Mouse (Mus musculus) heart, embryonic 12.5 days (tissue): ENCODE results near the gene Galnt11. TPM values are rescaled to one million over a fixed set of nuclear protein-coding genes. Genes with fewer than 3 reads are reported as not detected.

Experiments
- ATAC-seq: fragments of 200-750 bp; cut with Nextera tagmentation; 2 replicates; pipeline ENCODE4 v1.8.0; 2017; ENCODE audit warnings: moderate TSS enrichment, moderate library complexity; ENCODE audit not compliant: insufficient number of reproducible peaks, low FRiP score
- H3K27ac ChIP-seq: fragments of 300-500 bp; sonication (generic); 2 replicates; pipeline ENCODE4 v1.5.1; 2016; ENCODE audit warnings: mild to moderate bottlenecking, moderate library complexity; ENCODE audit not compliant: poor library complexity, severe bottlenecking
- H3K27me3 ChIP-seq: fragments of 300-500 bp; sonication (generic); replicated peaks from 2 replicates; pipeline ENCODE4 v1.6.1; 2016; ENCODE audit warnings: mild to moderate bottlenecking, moderate library complexity
- H3K36me3 ChIP-seq: fragments of 300-500 bp; sonication (generic); 2 replicates; pipeline ENCODE4 v1.6.1; 2016; ENCODE audit warnings: mild to moderate bottlenecking, moderate library complexity
- H3K4me1 ChIP-seq: fragments of 300-500 bp; sonication (generic); replicated peaks from 2 replicates; pipeline ENCODE4 v1.6.1; 2016; ENCODE audit warnings: mild to moderate bottlenecking
- H3K4me2 ChIP-seq: fragments of 300-500 bp; sonication (generic); 2 replicates; pipeline ENCODE4 v1.6.1; 2016; ENCODE audit warnings: mild to moderate bottlenecking, moderate library complexity
- H3K4me3 ChIP-seq: fragments of 300-500 bp; sonication (generic); 2 replicates; pipeline ENCODE4 v1.5.1; 2016; ENCODE audit warnings: mild to moderate bottlenecking
- H3K9ac ChIP-seq: fragments of 300-500 bp; sonication (generic); 2 replicates; pipeline ENCODE4 v1.6.1; 2016; ENCODE audit warnings: mild to moderate bottlenecking, moderate library complexity
- H3K9me3 ChIP-seq: fragments of 300-500 bp; sonication (generic); replicated peaks from 2 replicates; pipeline ENCODE4 v1.6.1; 2016; ENCODE audit warnings: mild to moderate bottlenecking, moderate library complexity
- WGBS: fragments of 180-500 bp; shearing (Covaris S2); methylation state at CpG from one replicate; pipeline ENCODE4 v1.1.7; 2016; 5-methylcytosine and 5-hydroxymethylcytosine counted together
- polyA plus RNA-seq: library from polyadenylated mRNA; unstranded; fragments of >200 nt; fragmentation: Nextera tagmentation; extraction: Ambion mirVana; gene quantifications from 2 replicates; pipeline ENCODE4 v1.2.1, GENCODE M21; 2016

The Galnt11 gene
- polyA plus RNA-seq, 1 experiment from 2014 or later, result 39.7 TPM

DNA sequence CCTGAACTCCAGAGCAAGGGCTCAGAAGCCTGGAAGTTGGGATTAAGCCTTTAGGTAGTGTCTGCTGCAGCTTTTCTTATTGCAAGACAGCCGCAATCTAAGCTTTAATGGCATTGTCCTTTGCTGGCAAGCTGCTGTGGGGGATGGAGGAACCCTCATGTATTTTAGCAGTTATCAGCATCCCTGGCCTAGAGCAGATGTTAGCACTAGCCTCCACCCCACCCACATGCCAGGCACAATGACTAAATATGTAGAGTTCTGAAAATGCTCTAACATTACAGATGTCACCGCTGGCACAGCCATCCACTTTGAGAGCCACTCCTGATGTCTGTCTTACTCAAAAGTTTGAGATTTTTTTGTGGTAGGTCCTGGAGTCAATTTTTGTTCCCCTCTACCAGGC lies 35.0 kb downstream of the Galnt11 start:
- no peak overlapping the region for H3K9ac ChIP-seq
- no peak for ATAC-seq
- no peak overlapping the region for H3K4me2 ChIP-seq
- H3K27me3 ChIP-seq, result no peaks in the 10 kb centered on the region
- no peak overlapping the region for H3K4me3 ChIP-seq
- H3K27ac ChIP-seq, result no peak overlapping the region
- no peaks in the 10 kb centered on the region for H3K4me1 ChIP-seq
- H3K36me3 ChIP-seq, result peaks cover 69% of the 10 kb centered on the region
- no peaks in the 10 kb centered on the region for H3K9me3 ChIP-seq
- WGBS, result 79% methylated on average over 2 of the region's 2 CpGs

DNA sequence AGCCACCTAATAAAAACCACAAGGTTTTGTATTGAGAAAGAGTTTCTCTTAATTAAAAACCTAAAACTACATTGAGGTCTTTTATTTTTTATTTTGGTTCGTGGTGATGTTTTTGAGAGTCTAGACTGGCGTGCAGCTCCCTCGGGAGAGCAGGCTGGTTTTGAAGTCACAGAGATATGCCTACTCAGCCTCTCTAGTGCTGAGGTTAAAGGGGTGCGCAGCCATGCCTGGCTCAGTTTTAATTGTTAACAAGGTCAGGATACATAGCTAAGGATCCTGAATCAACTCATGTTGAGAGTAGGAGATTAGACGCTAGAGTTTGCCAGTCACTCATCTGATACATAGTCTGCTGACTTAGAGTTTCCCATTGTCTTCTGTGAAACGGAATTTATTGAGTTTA lies 39.7 kb downstream of the Galnt11 start:
- WGBS, result 80% methylated on average over 6 of the region's 6 CpGs
- H3K36me3 ChIP-seq, result peaks cover 77% of the 10 kb centered on the region
- H3K4me1 ChIP-seq, result no peaks in the 10 kb centered on the region
- no peak overlapping the region for H3K4me3 ChIP-seq
- H3K9me3 ChIP-seq, result no peaks in the 10 kb centered on the region
- H3K27me3 ChIP-seq, result no peaks in the 10 kb centered on the region
- no peak overlapping the region for H3K9ac ChIP-seq
- no peak overlapping the region for H3K27ac ChIP-seq
- H3K4me2 ChIP-seq, result no peak overlapping the region
- no peak for ATAC-seq

DNA sequence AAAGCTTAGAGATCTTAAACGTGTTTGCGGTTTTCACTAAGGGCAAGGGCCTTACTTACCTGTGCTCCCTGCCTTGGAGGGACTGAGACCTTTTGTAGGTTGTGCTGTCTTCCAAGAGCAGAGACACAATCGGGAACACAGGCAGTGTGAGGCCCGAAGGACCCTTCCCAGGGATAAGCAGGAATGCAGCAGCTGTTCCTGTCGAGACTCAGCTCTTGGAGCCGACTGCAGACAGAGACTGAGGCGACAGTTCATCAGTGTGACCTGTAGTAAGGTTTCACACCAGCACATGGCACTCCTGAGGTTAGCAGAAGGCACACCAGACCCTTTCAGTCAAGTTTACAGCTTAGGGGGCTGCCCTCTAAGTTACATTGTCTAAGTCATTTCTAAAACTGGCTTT lies 40.6 kb downstream of the Galnt11 start:
- Histone ChIP-seq H3K27ac (no peak overlapping the region), H3K36me3 (peaks cover 83% of the 10 kb centered on the region), H3K27me3 (no peaks in the 10 kb centered on the region)

DNA sequence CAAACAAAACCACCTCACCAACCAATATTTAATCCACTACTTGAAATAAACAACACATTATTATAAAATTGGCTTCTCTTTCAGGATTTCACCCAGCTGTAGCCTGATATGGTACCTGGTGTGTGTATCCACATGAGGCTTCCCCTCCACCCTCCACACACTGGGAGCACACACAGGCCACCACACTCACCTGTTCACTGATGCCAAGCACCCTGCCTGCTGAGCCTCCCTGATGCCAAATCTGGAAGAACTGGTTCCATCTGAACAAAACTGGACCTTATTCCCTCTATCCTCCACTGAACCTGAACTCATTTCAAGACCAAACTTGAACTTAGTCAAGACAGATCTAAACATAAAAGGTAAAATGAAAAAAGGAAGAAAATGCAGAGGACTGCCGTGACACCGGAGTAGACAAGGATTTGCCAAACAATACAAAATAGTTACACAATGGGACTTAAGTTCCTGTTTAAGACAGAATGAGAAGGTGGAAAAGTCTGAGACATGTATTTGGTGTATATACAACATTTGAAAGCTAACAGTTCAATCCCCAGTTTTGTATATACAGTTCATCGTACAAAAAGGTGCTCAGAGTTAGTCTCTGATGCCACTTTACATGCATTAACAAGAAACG lies 46.7 kb downstream of the Galnt11 start:
- peaks cover 69% of the 10 kb centered on the region for H3K36me3 ChIP-seq
- no peak overlapping the region for H3K4me3 ChIP-seq
- ATAC-seq, result no peak
- no peaks in the 10 kb centered on the region for H3K9me3 ChIP-seq
- WGBS, result 94% methylated on average over 4 of the region's 4 CpGs
- H3K4me2 ChIP-seq, result no peak overlapping the region
- no peak overlapping the region for H3K27ac ChIP-seq
- no peaks in the 10 kb centered on the region for H3K27me3 ChIP-seq
- no peaks in the 10 kb centered on the region for H3K4me1 ChIP-seq
- H3K9ac ChIP-seq, result no peak overlapping the region

More for the DNA sequence above, 40.6 kb downstream of the Galnt11 start:
- H3K9ac ChIP-seq, result no peak overlapping the region
- no peak for ATAC-seq
- WGBS, result 67% methylated on average over 7 of the region's 7 CpGs
- H3K9me3 ChIP-seq, result no peaks in the 10 kb centered on the region
- no peak overlapping the region for H3K4me3 ChIP-seq
- H3K4me2 ChIP-seq, result no peak overlapping the region
- H3K4me1 ChIP-seq, result no peaks in the 10 kb centered on the region

DNA sequence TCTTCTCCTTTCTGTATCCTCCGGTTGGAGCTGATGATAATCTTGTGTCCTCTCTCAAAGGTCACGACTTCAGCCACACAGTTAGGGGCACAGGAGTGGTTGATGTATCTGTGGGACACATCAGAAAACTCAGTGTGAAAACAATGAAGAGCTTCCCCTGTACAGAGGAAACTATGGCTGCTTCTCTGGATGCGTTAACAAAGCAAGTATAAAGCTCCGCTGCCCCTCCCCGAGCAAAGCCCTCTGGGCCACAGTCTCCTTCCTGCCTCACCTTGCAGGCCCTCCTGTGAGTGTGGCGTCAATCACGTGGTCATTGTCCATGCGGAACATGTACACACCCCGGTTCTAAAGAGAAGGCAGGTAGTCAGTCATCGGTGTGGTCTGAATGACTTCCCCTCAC lies 53.9 kb downstream of the Galnt11 start:
- WGBS, result 80% methylated on average over 10 of the region's 10 CpGs
- Histone ChIP-seq H3K27me3 (no peaks in the 10 kb centered on the region), H3K4me2 (no peak overlapping the region), H3K9ac (no peak overlapping the region), H3K27ac (no peak overlapping the region), H3K4me3 (no peak overlapping the region), H3K4me1 (no peaks in the 10 kb centered on the region), H3K9me3 (no peaks in the 10 kb centered on the region), H3K36me3 (peaks cover 72% of the 10 kb centered on the region)
- no peak for ATAC-seq

DNA sequence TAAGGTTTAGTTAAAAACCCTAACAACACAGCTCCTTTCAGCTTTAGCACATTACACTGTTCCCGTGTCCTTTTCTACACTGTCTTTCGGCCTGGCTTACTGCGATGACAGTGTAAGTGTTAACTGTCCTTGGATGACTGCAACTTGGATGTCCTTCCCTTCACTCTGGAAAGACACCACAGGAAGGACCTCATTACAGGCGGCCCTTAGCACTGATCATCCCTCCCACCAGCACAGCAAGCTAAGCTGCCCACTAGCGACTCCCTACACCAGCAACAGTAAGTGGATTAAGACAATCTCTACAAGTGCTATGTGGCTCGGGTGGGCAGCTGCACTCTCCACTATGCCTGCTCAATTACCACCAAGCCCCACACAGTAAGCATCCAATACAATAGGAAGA lies 54.7 kb downstream of the Galnt11 start:
- Histone ChIP-seq H3K27ac (no peak overlapping the region), H3K9me3 (no peaks in the 10 kb centered on the region), H3K4me1 (no peaks in the 10 kb centered on the region), H3K9ac (no peak overlapping the region), H3K27me3 (no peaks in the 10 kb centered on the region), H3K4me3 (no peak overlapping the region), H3K4me2 (no peak overlapping the region), H3K36me3 (peaks cover 74% of the 10 kb centered on the region)
- WGBS, result 75% methylated on average over 6 of the region's 6 CpGs
- ATAC-seq, result no peak

DNA sequence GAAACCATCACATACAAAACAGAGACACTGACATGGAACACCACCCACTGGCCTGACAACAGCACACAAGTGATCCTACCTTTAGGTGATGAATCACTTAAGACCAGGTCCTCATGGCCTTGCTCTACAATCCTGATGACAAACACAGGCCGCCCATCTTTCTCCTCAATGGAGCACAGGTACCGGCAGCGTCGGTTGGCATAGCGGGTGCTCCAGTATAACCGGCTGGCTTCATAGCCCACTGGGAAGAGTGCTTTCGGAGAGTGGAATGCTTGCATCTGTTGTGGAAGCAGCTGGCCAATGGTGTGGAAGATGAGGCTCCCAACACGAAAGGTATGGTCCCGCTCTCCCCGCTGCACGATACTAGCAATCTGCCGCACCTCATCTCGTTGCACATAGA lies 62.3 kb downstream of the Galnt11 start:
- H3K27ac ChIP-seq, result no peak overlapping the region
- H3K9me3 ChIP-seq, result no peaks in the 10 kb centered on the region
- no peak overlapping the region for H3K4me3 ChIP-seq
- H3K9ac ChIP-seq, result no peak overlapping the region
- 94% methylated on average over 13 of the region's 13 CpGs for WGBS
- ATAC-seq, result no peak
- H3K36me3 ChIP-seq, result peaks cover 82% of the 10 kb centered on the region
- H3K27me3 ChIP-seq, result no peaks in the 10 kb centered on the region
- H3K4me1 ChIP-seq, result no peaks in the 10 kb centered on the region
- no peak overlapping the region for H3K4me2 ChIP-seq

DNA sequence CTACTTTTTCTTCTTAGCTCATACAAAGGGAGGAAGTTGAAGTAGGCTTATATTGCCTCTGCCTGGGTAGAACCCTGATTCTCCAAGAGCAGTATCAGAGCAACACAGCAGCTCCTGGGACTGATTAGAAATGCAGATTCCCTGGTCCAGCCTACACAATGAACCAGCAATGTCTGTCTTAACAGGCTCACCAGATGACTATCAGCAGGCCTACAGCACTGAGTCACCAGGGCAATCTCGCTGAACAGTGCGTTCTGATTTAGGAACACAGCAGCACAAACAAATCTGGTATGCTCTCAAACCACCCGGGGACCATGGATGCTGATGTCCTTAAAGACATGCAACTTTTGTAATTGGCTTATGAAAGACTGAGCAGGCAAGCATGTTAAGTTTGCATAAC lies 75.1 kb downstream of the Galnt11 start:
- H3K36me3 ChIP-seq, result peaks cover 36% of the 10 kb centered on the region
- no peak for ATAC-seq
- no peak overlapping the region for H3K4me2 ChIP-seq
- no peaks in the 10 kb centered on the region for H3K9me3 ChIP-seq
- H3K27me3 ChIP-seq, result no peaks in the 10 kb centered on the region
- 46% methylated on average over 3 of the region's 3 CpGs for WGBS
- H3K4me3 ChIP-seq, result no peak overlapping the region
- H3K27ac ChIP-seq, result no peak overlapping the region
- H3K4me1 ChIP-seq, result peaks cover 3% of the 10 kb centered on the region
- H3K9ac ChIP-seq, result no peak overlapping the region

DNA sequence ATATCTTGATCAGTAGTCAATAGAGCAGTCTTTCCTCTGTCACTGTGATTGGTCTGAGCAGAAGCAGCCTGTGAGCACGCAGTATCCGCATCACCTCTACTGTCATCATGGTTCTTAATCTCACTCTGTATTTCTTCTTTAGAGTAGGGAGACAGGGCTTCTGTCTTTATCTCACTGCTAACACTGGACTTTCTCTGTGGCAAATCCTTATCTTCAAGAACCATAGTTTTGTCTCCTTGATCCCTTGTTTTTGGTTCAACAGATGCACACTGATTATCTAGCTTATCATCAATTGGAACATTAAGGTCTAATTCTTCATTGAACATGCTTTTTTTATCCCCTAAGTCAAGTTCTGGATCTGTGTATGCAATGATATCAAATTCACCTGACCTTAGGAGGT lies 88.5 kb downstream of the Galnt11 start:
- H3K4me1 ChIP-seq, result no peaks in the 10 kb centered on the region
- H3K27me3 ChIP-seq, result no peaks in the 10 kb centered on the region
- H3K4me2 ChIP-seq, result no peak overlapping the region
- no peak overlapping the region for H3K9ac ChIP-seq
- peaks cover 51% of the 10 kb centered on the region for H3K36me3 ChIP-seq
- no peak for ATAC-seq
- WGBS, result 87% methylated on average over 2 of the region's 2 CpGs
- no peak overlapping the region for H3K27ac ChIP-seq
- no peak overlapping the region for H3K4me3 ChIP-seq
- H3K9me3 ChIP-seq, result no peaks in the 10 kb centered on the region

DNA sequence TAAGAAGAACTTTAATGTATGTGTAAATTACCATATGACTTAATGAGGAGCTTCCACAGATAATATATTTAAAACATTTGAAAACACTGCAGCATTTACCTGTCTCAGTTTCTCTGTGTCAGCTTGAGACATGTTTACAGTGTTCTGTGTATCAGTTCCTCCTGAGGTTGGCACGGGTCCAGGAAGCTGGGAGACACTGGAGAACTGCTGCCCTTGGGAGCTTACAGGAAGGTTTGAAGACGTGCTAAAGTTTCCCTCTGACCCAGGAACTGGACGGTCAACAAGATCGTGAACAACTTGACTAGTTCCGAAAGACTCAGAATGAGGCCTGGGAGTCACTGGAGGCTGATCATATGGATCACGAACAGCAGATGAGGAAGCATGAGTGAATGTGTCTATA lies 92.2 kb downstream of the Galnt11 start:
- H3K27me3 ChIP-seq, result no peaks in the 10 kb centered on the region
- 84% methylated on average over 6 of the region's 6 CpGs for WGBS
- no peaks in the 10 kb centered on the region for H3K4me1 ChIP-seq
- no peak overlapping the region for H3K4me3 ChIP-seq
- no peak overlapping the region for H3K9ac ChIP-seq
- H3K27ac ChIP-seq, result no peak overlapping the region
- H3K36me3 ChIP-seq, result peaks cover 62% of the 10 kb centered on the region
- no peak overlapping the region for H3K4me2 ChIP-seq
- no peak for ATAC-seq
- no peaks in the 10 kb centered on the region for H3K9me3 ChIP-seq
